In the genomic region with DNA sequence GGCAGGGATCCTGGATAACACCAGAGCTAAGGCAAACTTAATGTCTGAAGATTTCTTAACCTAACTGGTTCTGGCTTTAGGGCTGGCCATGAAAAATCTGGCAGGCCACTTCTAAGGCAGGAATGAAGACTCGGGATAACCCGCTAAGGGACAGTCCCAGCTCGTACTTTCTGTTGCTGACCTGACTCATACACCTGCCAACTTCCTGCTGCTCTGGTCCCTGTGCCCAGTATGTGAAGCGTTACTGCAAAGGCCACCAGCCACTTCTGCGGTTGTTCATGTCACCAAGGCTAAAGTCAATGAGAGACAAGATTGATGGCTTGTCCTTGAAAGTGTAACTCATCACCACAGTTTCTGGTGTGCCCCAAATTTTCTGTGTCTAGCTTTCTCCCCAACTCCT, we compare ENCODE assay signal across 24 mouse cellular contexts.
DNase-seq lines count a peak whose midpoint lies in the region; ATAC-seq and TF ChIP-seq lines count a peak whose summit lies in the region.
"Had no signal": no experiment of that assay in that cellular context is flagged by ENCODE, and none has a peak within 500 bp of the region (broad histone marks: within the 10 kb centered on the region; RNA-seq: fewer than 3 reads in every experiment).

No protein-coding gene starts in this region.

- no peaks in the 10 kb centered on the region for H3K27me3 ChIP-seq in heart, embryonic 13.5 days (replicated peaks)
- no peaks in the 10 kb centered on the region for H3K27me3 ChIP-seq in testis, adult 2 months (ENCODE audit: control insufficient read depth, insufficient read depth, low read length)
- H3K27me3 ChIP-seq in small intestine, adult 2 months (ENCODE audit: control insufficient read depth, insufficient read depth, low read length): no peaks in the 10 kb centered on the region
- H3K27me3 ChIP-seq in intestine, embryonic 16.5 days (replicated peaks; ENCODE audit: control insufficient read depth, insufficient read depth, low read length): no peaks in the 10 kb centered on the region
- H3K27me3 ChIP-seq: embryonic facial prominence, embryonic 13.5 days; forebrain, embryonic 13.5 days; midbrain, embryonic 12.5 days had no signal

- 0 out of 2 replicates have a peak overlapping the region, but pooled peaks have one; percentile 72 for H3K27ac ChIP-seq in heart, embryonic 13.5 days (replicated peaks)
- peak overlapping the region; percentile 59 for H3K27ac ChIP-seq in testis, adult 2 months (ENCODE audit: control insufficient read depth, insufficient read depth, low read depth, low read length)
- peak overlapping the region; percentile 90 for H3K27ac ChIP-seq in small intestine, adult 2 months (ENCODE audit: insufficient read depth, low read depth, low read length)
- H3K27ac ChIP-seq in intestine, embryonic 16.5 days (ENCODE audit: low read length): no peak overlapping the region
- H3K27ac ChIP-seq: embryonic facial prominence, embryonic 13.5 days; forebrain, embryonic 13.5 days; hindbrain, embryonic 14.5 days; kidney, postnatal 0 days; limb, embryonic 13.5 days; liver, embryonic 15.5 days; midbrain, embryonic 12.5 days had no signal

- TF ChIP-seq CTCF in testis, adult 2 months (IDR thresholded peaks at IDR 0.05; ENCODE audit: control insufficient read depth, insufficient read depth, insufficient replicate concordance, low read depth, low read length): no peak
- no peak for TF ChIP-seq CTCF in small intestine, adult 2 months (IDR thresholded peaks at IDR 0.05; ENCODE audit: extremely low read depth, insufficient read length, insufficient replicate concordance, low read depth, low read length)

- intact Hi-C loops in heart, postnatal 14 days (cut with DNase I): no loop called here
- intact Hi-C loops in left cerebral cortex, postnatal 25 days (cut with DNase I): loop anchor here (5.0 kb wide), 1 partner anchor 142 kb away; no protein-coding TSS in a partner anchor

- ATAC-seq in heart, embryonic 13.5 days (ENCODE audit: extremely low read depth, insufficient number of reproducible peaks, low FRiP score, low TSS enrichment): no peak
- no peak for ATAC-seq in intestine, embryonic 16.5 days
- ATAC-seq: forebrain, embryonic 13.5 days; inflammation-experienced regulatory T-cells, adult 6 months had no signal

- no peaks in the 10 kb centered on the region for H3K36me3 ChIP-seq in heart, embryonic 13.5 days
- no peaks in the 10 kb centered on the region for H3K36me3 ChIP-seq in testis, adult 2 months (ENCODE audit: control insufficient read depth, insufficient read depth, low read length)
- H3K36me3 ChIP-seq in small intestine, adult 2 months (ENCODE audit: control insufficient read depth, insufficient read depth, low read length): no peaks in the 10 kb centered on the region
- no peaks in the 10 kb centered on the region for H3K36me3 ChIP-seq in intestine, embryonic 16.5 days (ENCODE audit: control insufficient read depth, insufficient read depth, low read length)
- H3K36me3 ChIP-seq: embryonic facial prominence, embryonic 13.5 days; limb, embryonic 13.5 days; liver, embryonic 15.5 days; midbrain, embryonic 12.5 days had no signal

- no peak for DNase-seq in heart, postnatal 14 days
- no peak for DNase-seq in testis, postnatal 10 days (ENCODE audit: low spot score)
- DNase-seq in adrenal gland, postnatal 36 days: peak; percentile 67 to 75
- DNase-seq in left cerebral cortex, postnatal 25 days (ENCODE audit: low spot score in 2 of 2): no peak
- DNase-seq: cerebellum, adult 11-12 months; cerebellum, postnatal 14 days; heart, postnatal 4 days; layer of hippocampus, postnatal 36 days; spleen, adult 18-20 months; thymus, adult 18-20 months; thymus, postnatal 36 days had no signal

- H3K4me1 ChIP-seq in heart, embryonic 13.5 days: peaks cover 16% of the 10 kb centered on the region
- H3K4me1 ChIP-seq in testis, adult 2 months (ENCODE audit: control insufficient read depth, insufficient read depth, low read length): peaks cover 2% of the 10 kb centered on the region
- peaks cover 3% of the 10 kb centered on the region; the same call in 1 of the 2 replicates for H3K4me1 ChIP-seq in small intestine, adult 2 months (ENCODE audit: control insufficient read depth, insufficient read depth, insufficient read length, low read length)
- peaks cover 7% of the 10 kb centered on the region; the same call in 1 of the 2 replicates for H3K4me1 ChIP-seq in intestine, embryonic 16.5 days (ENCODE audit: control insufficient read depth, insufficient read depth, low read length)
- H3K4me1 ChIP-seq: liver, embryonic 15.5 days had no signal

- H3K9me3 ChIP-seq in heart, embryonic 13.5 days: no peaks in the 10 kb centered on the region
- no peaks in the 10 kb centered on the region for H3K9me3 ChIP-seq in intestine, embryonic 16.5 days (ENCODE audit: control insufficient read depth, low read length)
- H3K9me3 ChIP-seq: embryonic facial prominence, embryonic 13.5 days; forebrain, embryonic 13.5 days; limb, embryonic 13.5 days; liver, embryonic 15.5 days; midbrain, embryonic 12.5 days had no signal

- no peak overlapping the region for H3K4me3 ChIP-seq in heart, embryonic 13.5 days
- H3K4me3 ChIP-seq in testis, adult 2 months (ENCODE audit: control insufficient read depth, low read depth, low read length): no peak overlapping the region
- H3K4me3 ChIP-seq in small intestine, adult 2 months (ENCODE audit: low read depth, low read length): peak overlapping the region; percentile 28
- no peak overlapping the region for H3K4me3 ChIP-seq in intestine, embryonic 16.5 days (ENCODE audit: low read length)
- H3K4me3 ChIP-seq: embryonic facial prominence, embryonic 13.5 days; erythroblast, embryonic 14.5 days; forebrain, embryonic 13.5 days; limb, embryonic 13.5 days; liver, embryonic 15.5 days; midbrain, embryonic 12.5 days had no signal

- H3K4me2 ChIP-seq in heart, embryonic 13.5 days: no peak overlapping the region
- H3K4me2 ChIP-seq in intestine, embryonic 16.5 days (ENCODE audit: low read depth, low read length): no peak overlapping the region
- H3K4me2 ChIP-seq: embryonic facial prominence, embryonic 13.5 days; forebrain, embryonic 13.5 days; hindbrain, embryonic 14.5 days; limb, embryonic 13.5 days; liver, embryonic 15.5 days; midbrain, embryonic 12.5 days had no signal

- WGBS in heart, embryonic 13.5 days: 85% methylated on average over 5 of the region's 5 CpGs
- 30% methylated on average over 5 of the region's 5 CpGs for WGBS in small intestine, adult 2 months
- WGBS in intestine, embryonic 16.5 days: 77% methylated on average over 5 of the region's 5 CpGs

- no peak overlapping the region for H3K9ac ChIP-seq in heart, embryonic 13.5 days
- no peak overlapping the region for H3K9ac ChIP-seq in intestine, embryonic 16.5 days (ENCODE audit: low read depth, low read length)
- H3K9ac ChIP-seq: embryonic facial prominence, embryonic 13.5 days; forebrain, embryonic 13.5 days; hindbrain, embryonic 14.5 days; limb, embryonic 13.5 days; liver, embryonic 15.5 days; midbrain, embryonic 12.5 days had no signal

- no peak for TF ChIP-seq POLR2A in testis, adult 2 months (IDR thresholded peaks at IDR 0.05; ENCODE audit: control insufficient read depth, low read depth, low read length)
- no peak for TF ChIP-seq POLR2A in small intestine, adult 2 months (IDR thresholded peaks at IDR 0.05; ENCODE audit: low read depth, low read length)

Comparison
In these comparisons a context has a peak if more than half of its experiments do, and no peak if none do; other contexts are left out.
1. DNase-seq: peak in adrenal gland, postnatal 36 days (2 of 2); none in heart, postnatal 14 days (0 of 2), testis, postnatal 10 days (single experiment) and left cerebral cortex, postnatal 25 days (0 of 2).